Mouse (Mus musculus): ENCODE data around the gene Samd10. TPM values are rescaled to one million over a fixed set of nuclear protein-coding genes. Genes with fewer than 3 reads are reported as not detected.

The Samd10 gene
- total RNA-seq, 2 experiments from 2014 or later, result 21.5 to 22.0 TPM

DNA sequence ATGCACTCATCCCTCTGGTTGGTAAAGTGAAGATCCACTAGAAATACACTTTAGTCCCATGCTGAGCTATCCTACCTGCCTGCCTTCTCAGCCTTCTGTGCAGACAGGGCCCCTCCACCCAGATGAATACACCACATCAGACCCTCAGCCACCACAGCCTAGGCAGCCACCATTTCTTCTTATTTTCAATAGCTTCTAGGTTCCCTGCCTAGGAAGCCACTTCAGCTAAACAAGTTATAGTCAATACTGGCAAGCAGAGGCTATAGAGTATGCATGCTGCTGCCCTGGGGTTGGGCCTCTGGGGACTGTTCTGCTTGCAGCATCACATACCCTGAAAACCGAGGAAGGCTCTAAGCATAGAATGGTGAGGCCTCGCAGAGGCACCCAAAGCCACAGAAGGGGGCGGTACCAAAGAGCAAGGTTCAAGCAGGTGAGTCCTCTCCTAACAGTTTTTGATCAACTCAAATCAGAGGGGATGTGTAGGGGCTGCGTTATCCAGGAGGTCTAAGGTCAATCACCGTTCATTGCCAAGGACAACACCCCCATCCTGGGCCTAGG is 7.4 kb downstream of the Samd10 start, which contains the start of gene Prpf6:
TSS of gene Prpf6 (plus strand) at position 341 of the 558 bp plus-strand sequence.
- peak within 1 kb of the TSS; percentile 98 for H3K4me3 ChIP-seq
- no peak for TF ChIP-seq CTCF (IDR thresholded peaks at IDR 0.05)
- peak in 1 of 2 experiments; percentile 12 for DNase-seq (ENCODE audit: extremely low spot score in 1 of 2, low spot score in 2 of 2)
- peak within 1 kb of the TSS; percentile 97 for H3K27ac ChIP-seq
- intact Hi-C loops (cut with DNase I), result loop anchor here (2.0 kb wide), 1 partner anchor 71 kb away; the partner anchor contains the start of gene Dnajc5

DNA sequence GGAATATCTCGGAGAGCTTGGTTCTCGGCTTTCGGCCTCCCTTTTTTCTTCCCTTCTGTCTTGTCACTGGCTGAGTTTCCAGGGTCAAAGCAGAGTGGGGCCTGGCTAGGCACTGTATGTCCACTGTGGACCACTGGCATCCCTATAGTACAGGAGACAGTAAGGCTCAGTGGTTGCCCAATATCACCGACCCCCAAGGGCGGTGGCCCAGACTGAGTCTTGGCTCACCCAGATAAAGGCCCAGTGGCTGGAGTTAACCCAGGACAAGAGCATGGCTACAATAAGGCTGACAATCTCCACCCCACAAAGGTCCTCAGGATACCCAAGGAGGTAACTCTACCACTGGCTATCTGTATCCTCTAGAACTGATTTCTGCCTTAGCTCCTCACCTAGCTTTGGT is 8.5 kb downstream of the Samd10 start:
- intact Hi-C loops (cut with DNase I), result loop anchor here (1.0 kb wide), 1 partner anchor 8 kb away; no protein-coding TSS in a partner anchor
- DNase-seq (ENCODE audit: extremely low spot score in 1 of 2, low spot score in 2 of 2), result peak in 1 of 2 experiments; percentile 9
- TF ChIP-seq CTCF (IDR thresholded peaks at IDR 0.05), result no peak
- Histone ChIP-seq H3K27ac (no peak overlapping the region), H3K4me3 (no peak overlapping the region)

DNA sequence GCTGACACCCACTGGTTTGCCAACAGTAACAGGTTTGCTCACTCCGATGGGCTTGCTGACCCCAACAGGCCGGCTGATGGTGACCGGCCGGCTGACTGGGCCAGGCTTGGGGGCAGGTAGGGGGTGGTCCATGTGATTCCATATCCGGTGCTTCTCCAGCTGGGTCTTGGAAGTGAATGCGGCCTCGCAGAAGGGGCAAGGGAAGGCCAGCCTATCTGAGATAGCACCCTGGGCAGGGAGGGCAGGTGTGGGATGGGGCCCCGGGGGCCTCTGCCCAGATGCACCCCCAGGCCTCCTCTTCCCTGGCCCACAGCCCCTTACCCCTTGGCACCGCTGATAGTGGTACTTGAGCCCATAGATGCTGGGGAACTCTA is 9.3 kb downstream of the Samd10 start:
- TF ChIP-seq CTCF (IDR thresholded peaks at IDR 0.05), result no peak
- peak in 1 of 2 experiments; percentile 9 for DNase-seq (ENCODE audit: extremely low spot score in 1 of 2, low spot score in 2 of 2)
- Histone ChIP-seq H3K4me3 (no peak overlapping the region), H3K27ac (no peak overlapping the region)
- intact Hi-C loops (cut with DNase I), result loop anchor here (1.0 kb wide), 1 partner anchor 7 kb away; no protein-coding TSS in a partner anchor

DNA sequence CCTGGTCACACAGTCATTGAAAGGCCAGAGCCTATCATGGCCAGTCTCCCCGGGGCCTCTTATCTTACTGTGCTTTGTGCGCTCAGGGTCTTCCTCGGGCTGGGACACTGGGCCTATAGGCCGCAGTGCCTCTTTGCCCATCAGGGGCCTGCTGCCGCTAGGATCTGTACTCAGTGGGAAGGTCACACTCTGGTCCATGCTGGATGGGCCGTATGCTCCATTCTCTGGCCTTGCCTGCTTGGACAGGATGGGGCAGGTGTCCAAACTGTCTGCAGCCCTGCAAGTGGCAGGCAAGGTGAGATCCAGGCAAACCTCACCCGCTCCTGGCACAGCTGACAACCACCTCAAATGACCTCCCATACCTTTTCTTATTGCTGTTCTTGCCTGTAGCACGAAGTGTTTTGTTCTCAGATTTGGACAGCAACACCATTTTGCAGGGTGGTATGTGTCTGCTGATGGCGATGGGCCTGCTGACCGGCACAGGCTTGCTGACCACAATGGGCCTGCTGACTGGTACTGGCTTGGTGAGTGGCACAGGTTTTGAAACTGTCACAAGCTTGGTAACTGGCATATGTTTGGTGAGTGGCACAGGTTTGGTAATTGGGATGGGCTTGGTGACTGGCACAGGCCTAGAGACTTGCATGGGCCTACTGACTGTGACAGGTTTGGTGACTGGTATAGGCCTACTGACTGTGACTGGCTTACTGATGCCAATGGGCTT is 9.8 kb downstream of the Samd10 start:
- peak in 1 of 2 experiments; percentile 8 for DNase-seq (ENCODE audit: extremely low spot score in 1 of 2, low spot score in 2 of 2)
- H3K27ac ChIP-seq, result no peak overlapping the region
- intact Hi-C loops (cut with DNase I), result no loop called here
- H3K4me3 ChIP-seq, result no peak overlapping the region
- TF ChIP-seq CTCF (IDR thresholded peaks at IDR 0.05), result no peak

DNA sequence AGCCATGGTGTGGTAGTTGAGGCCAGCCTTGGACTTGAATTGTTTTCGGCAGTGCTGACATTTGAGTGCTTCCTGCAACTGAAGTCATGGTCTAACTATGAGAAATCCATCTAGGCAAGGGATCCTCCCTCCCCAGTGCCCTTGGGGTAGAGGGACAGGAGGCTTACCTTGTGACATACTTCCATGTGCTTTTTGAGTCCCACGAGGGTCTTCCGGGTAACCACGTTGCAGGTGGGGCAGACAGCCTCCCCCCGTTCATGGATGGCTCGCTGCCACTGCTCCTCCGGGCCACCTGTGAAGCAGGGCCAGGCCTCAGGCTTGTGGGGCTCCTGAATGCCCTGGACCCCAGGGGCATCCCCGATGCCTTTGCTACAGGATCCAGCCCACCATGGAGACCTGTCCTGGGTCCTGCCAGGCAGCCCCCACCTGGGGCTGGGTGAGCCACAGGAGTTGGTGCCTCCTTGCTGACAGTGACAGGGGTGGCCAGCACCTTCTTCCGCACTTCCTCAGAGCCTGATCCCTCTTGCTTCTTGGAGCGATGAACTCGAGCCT is 10.7 kb downstream of the Samd10 start:
- Histone ChIP-seq H3K4me3 (no peak overlapping the region), H3K27ac (no peak overlapping the region)
- intact Hi-C loops (cut with DNase I), result no loop called here
- no peak for TF ChIP-seq CTCF (IDR thresholded peaks at IDR 0.05)
- DNase-seq (ENCODE audit: extremely low spot score in 1 of 2, low spot score in 2 of 2), result peak in 1 of 2 experiments; percentile 7

DNA sequence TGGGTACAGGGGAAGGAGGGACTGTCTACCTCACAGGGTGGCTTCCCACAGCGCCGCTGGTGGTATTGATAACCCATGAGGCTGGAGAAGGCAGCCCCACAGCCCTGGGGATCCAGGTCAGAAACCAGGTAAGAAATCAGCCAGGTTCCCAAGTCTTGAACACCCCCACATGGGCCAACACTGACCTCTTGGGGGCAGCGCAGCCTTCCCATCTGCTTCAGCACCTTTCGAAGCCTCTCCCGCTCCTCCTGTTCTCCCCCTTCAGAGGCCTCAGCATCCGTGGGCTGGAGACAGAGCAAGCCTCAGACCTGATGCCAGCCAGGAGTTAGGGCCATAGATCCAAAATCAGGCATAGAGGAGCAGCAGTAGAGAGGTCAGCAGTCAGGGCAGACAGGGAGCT is 11.2 kb downstream of the Samd10 start:
- no peak; the same call in 1 of the 2 replicates for TF ChIP-seq CTCF (IDR thresholded peaks at IDR 0.05)
- intact Hi-C loops (cut with DNase I), result no loop called here
- Histone ChIP-seq H3K27ac (no peak overlapping the region), H3K4me3 (no peak overlapping the region)
- peak; percentile 7 to 10 for DNase-seq (ENCODE audit: extremely low spot score in 1 of 2, low spot score in 2 of 2)

DNA sequence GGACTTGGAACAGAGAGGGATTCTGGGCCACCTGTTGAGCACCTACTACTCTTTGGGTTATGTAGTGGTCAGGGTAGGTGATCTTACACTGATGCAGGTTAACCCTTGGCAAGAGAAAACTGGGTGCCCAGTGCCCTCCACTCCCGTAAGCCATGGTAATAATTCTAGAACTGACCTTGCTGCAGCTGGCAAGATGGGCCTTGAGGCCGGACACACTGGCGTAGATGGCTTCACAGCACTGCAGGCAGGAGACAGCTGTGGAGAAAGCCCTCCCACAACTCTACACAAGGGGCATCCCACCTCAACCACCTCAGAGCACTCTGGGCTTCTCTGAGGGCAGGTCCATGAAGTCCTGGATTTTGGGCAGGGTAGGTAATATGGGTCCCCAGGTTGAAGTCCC is 12.9 kb downstream of the Samd10 start:
- Histone ChIP-seq H3K27ac (no peak overlapping the region), H3K4me3 (no peak overlapping the region)
- TF ChIP-seq CTCF (IDR thresholded peaks at IDR 0.05), result no peak
- DNase-seq (ENCODE audit: extremely low spot score in 1 of 2, low spot score in 2 of 2), result no peak
- intact Hi-C loops (cut with DNase I), result no loop called here

DNA sequence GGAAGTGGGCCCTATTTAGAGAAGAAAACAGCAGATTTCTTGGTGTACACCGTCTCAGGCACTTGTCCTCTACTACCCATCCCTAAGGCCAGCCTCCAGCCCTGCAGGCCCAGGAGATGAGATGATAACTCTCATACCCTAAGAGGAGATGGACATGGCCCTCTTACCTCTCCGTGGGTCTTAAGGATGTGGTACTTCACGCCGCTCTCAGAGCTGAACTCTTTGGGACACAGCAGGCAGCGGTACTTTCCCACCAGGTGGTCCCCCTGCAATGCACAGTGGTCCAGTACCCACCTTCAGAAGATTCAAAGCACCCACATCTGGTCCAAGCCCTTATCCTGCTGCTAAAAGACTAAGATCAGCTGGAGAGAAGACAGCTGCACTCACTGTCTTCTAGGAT is 13.5 kb downstream of the Samd10 start:
- Histone ChIP-seq H3K4me3 (no peak overlapping the region), H3K27ac (no peak overlapping the region)
- intact Hi-C loops (cut with DNase I), result no loop called here
- no peak for DNase-seq (ENCODE audit: extremely low spot score in 1 of 2, low spot score in 2 of 2)
- TF ChIP-seq CTCF (IDR thresholded peaks at IDR 0.05), result no peak

DNA sequence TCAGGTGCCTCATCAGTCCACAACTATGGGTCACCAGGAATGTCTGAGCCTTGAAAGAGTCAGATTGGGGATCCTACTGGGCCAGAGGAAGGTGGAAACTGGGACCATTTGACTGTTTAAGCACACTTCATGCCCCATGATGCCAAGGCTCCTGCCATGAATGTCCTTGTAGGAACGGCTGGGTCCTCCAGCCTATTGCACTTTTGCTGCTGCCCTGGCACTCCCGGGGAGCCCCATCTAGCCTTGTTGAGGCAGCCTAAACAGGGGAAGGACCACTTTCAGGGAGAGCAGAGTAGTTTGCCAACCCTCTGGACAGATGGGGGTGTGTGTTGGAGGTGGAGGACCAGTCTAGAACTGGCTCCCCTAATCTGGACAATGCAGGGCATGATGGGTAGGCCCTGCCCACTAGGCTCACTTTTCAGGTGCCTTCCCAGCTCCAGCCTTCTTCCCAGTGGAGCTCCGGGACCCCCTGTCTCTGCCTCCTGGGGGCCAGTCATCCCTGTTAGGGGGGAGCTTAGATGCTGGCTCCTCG is 14.5 kb downstream of the Samd10 start, which contains the start of gene Uckl1:
TSS of gene Uckl1 (minus strand) at position 482 of the 532 bp plus-strand sequence.
- Histone ChIP-seq H3K4me3 (no peak within 1 kb of the TSS), H3K27ac (no peak within 1 kb of the TSS)
- TF ChIP-seq CTCF (IDR thresholded peaks at IDR 0.05), result no peak
- no peak for DNase-seq (ENCODE audit: extremely low spot score in 1 of 2, low spot score in 2 of 2)
- intact Hi-C loops (cut with DNase I), result loop anchor here (5.0 kb wide), 1 partner anchor 192 kb away; no protein-coding TSS in a partner anchor

DNA sequence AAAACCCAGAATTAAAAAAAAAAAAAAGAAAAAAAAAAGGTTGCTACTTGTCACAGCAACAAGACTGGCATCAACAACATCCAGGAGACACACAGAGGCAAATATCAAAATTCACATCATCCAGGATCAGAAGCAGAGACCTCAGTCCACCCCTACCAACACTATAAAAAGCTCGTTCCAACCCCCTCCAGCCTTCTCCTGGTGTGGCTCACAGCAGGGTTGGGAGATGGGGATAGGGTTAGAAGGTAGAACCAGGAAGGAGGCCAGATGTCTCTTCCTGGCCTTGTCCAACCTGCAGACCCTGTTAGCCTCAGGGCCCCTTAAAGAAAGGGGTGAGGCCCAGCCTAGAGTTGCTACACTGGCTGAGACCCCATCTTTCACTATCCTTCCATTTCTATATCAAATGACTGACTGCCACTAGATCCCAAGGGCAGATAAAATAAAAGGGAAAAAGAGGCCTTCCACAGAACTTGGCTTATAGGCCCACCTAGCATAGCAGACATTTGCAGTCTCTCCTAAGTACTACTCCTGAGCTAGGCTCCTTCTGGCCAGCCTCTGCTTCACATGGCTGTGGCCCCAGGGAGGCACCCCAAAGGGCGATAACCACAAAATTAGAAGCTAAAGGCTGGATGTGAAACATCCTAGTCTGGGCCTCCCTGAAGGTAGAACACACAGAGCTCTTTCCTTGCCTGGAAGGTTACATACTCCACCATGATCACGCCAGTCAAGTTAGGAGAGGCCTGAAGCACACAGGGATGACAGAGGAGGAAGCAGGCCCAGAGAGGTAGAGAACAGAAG is 15.4 kb downstream of the Samd10 start:
- DNase-seq (ENCODE audit: extremely low spot score in 1 of 2, low spot score in 2 of 2), result no peak
- intact Hi-C loops (cut with DNase I), result loop anchor here (5.0 kb wide), 1 partner anchor 191 kb away; no protein-coding TSS in a partner anchor
- no peak for TF ChIP-seq CTCF (IDR thresholded peaks at IDR 0.05)
- Histone ChIP-seq H3K4me3 (no peak overlapping the region), H3K27ac (no peak overlapping the region)

DNA sequence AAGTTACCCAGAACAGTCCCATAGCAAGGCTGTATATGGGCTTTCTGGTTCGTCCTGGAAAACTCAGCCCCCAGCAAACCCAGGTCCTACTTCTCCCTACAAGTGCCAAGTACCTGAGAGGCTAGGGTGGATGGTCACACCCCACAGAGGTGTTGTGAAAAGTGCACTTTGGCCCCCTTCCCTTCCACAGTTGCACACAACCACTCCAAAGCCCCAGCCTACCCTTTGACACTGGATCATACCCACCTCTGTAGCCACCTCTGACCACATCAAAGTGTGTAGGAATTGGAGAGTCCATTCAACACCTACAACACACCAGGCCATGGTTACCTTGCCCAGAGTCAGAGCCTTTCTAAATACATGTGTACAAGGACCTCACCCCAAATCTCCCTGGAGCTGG is 16.1 kb downstream of the Samd10 start:
- H3K27ac ChIP-seq, result no peak overlapping the region
- H3K4me3 ChIP-seq, result no peak overlapping the region
- DNase-seq (ENCODE audit: extremely low spot score in 1 of 2, low spot score in 2 of 2), result peak in 1 of 2 experiments; percentile 9
- intact Hi-C loops (cut with DNase I), result loop anchor here (1.0 to 5.0 kb wide), 2 partner anchors 7 to 191 kb away; no protein-coding TSS in a partner anchor
- no peak for TF ChIP-seq CTCF (IDR thresholded peaks at IDR 0.05)

Measured in left cerebral cortex, adult 2 months (tissue).